Mouse (Mus musculus) myocyte (in vitro differentiated cells): ENCODE measurements around the gene Dync1h1. TPM values are rescaled to one million over a fixed set of nuclear protein-coding genes. Genes with fewer than 3 reads are reported as not detected.

Experiments
- H3K27me3 ChIP-seq: one replicate; pipeline ENCODE4 v1.6.1; 2011; ENCODE audit not compliant: control insufficient read depth, insufficient read depth, insufficient read length
- H3K36me3 ChIP-seq: one replicate; pipeline ENCODE4 v1.6.1; 2011; ENCODE audit not compliant: control insufficient read depth, insufficient read depth
- H3K4me2 ChIP-seq: one replicate; pipeline ENCODE4 v1.6.1; 2011; ENCODE audit warnings: low read depth, control low read depth
- H3K4me3 ChIP-seq: one replicate; pipeline ENCODE4 v1.5.1; 2011; ENCODE audit warnings: mild to moderate bottlenecking, control low read depth, moderate library complexity
- H3K79me2 ChIP-seq: one replicate; pipeline ENCODE4 v1.6.1; 2011; ENCODE audit not compliant: control insufficient read depth, insufficient read depth
- H3ac ChIP-seq: one replicate; pipeline ENCODE4 v1.6.1; 2011; ENCODE audit not compliant: control insufficient read depth, insufficient read length
- CEBPB ChIP-seq: IDR thresholded peaks from 2 replicates; pipeline ENCODE4 v1.6.1; 2011; ENCODE audit warnings: mild to moderate bottlenecking, moderate library complexity; ENCODE audit not compliant: poor library complexity, insufficient read depth, severe bottlenecking
- E2F4 ChIP-seq: IDR thresholded peaks from one replicate; pipeline ENCODE4 v1.6.1; 2011; ENCODE audit warnings: mild to moderate bottlenecking, control low read depth, moderate library complexity; ENCODE audit not compliant: insufficient read depth
- MAX ChIP-seq: IDR thresholded peaks from one replicate; pipeline ENCODE4 v1.6.1; 2011; ENCODE audit warnings: low read depth, mild to moderate bottlenecking, control low read depth
- MYOD1 ChIP-seq, 3 experiments: IDR thresholded peaks; one replicate each; pipeline ENCODE4 v1.6.1; 2011; ENCODE audit warnings: control low read depth in 2 of 3, low read depth in 2 of 3, mild to moderate bottlenecking in 2 of 3, moderate library complexity in 1 of 3; ENCODE audit not compliant: insufficient read length in 2 of 3, control insufficient read depth in 1 of 3
- MYOG ChIP-seq, 3 experiments: IDR thresholded peaks; one replicate each; pipeline ENCODE4 v1.6.1; 2011; ENCODE audit warnings: control low read depth in 2 of 3, low read depth in 2 of 3, mild to moderate bottlenecking in 2 of 3; ENCODE audit not compliant: insufficient read length in 2 of 3, control insufficient read depth in 1 of 3, insufficient read depth in 1 of 3
- POLR2A ChIP-seq: IDR thresholded peaks from one replicate; pipeline ENCODE4 v1.6.1; 2011; ENCODE audit warnings: low read depth, mild to moderate bottlenecking, control low read depth, moderate library complexity; ENCODE audit not compliant: insufficient read length
- POLR2AphosphoS2 ChIP-seq: IDR thresholded peaks from one replicate; pipeline ENCODE4 v1.6.1; 2011; ENCODE audit warnings: low read depth, control low read depth; ENCODE audit not compliant: insufficient read length
- REST ChIP-seq: IDR thresholded peaks from one replicate; pipeline ENCODE4 v1.6.1; 2011; ENCODE audit warnings: mild to moderate bottlenecking, control low read depth, moderate library complexity; ENCODE audit not compliant: insufficient read depth, insufficient read length
- SRF ChIP-seq: IDR thresholded peaks from one replicate; pipeline ENCODE4 v1.6.1; 2011; ENCODE audit warnings: low read depth; ENCODE audit not compliant: control insufficient read depth, insufficient read length
- TCF12 ChIP-seq: IDR thresholded peaks from one replicate; pipeline ENCODE4 v1.6.1; 2011; ENCODE audit warnings: mild to moderate bottlenecking, control low read depth; ENCODE audit not compliant: poor library complexity, insufficient read depth, severe bottlenecking
- TCF3 ChIP-seq: IDR thresholded peaks from one replicate; pipeline ENCODE4 v1.6.1; 2011; ENCODE audit warnings: low read depth, control low read depth; ENCODE audit not compliant: insufficient read length
- USF1 ChIP-seq: IDR thresholded peaks from one replicate; pipeline ENCODE4 v1.6.1; 2011; ENCODE audit warnings: low read depth, mild to moderate bottlenecking, control low read depth, moderate library complexity
- polyA plus RNA-seq: library from polyadenylated mRNA; unstranded; fragments of >200 nt; fragmentation: generic; extraction: Trizol; gene quantifications from one replicate; pipeline ENCODE4 v1.2.1, GENCODE M21; 2012; ENCODE audit warnings: missing spikeins

Dync1h1 gene
- polyA plus RNA-seq, 1 experiment: 128 TPM

DNA sequence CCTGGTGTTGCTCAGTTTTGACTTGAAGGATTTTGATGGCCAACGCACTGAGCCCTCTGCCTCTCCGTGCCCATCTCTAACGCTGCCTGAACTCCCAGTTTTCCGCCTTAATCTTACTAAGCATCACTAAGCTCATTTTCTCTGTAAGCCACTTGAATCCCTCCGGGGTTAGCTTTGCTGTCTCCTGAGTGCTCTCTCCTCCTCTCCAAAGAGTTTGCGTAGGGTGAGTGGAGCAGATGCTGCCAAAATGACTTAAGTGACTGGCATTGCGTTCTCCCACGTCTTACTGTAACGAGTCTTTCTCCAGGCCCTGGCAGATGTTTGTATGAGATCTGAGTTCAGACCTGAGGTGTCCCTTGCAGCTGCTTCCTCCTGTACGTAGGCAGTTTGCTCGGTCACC, 28.8 kb downstream of the Dync1h1 start:
- H3K4me2 ChIP-seq: no peak overlapping the region
- peaks cover 80% of the 10 kb centered on the region for H3K36me3 ChIP-seq
- no peak overlapping the region for H3ac ChIP-seq
- TF ChIP-seq CEBPB: no peak
- TF ChIP-seq SRF: no peak
- no peak for TF ChIP-seq MYOD1 (IDR thresholded peaks at IDR 0.05; ENCODE audit: control insufficient read depth in 1 of 3, insufficient read length in 2 of 3, low read depth in 2 of 3)
- no peak for TF ChIP-seq MYOG (IDR thresholded peaks at IDR 0.05; ENCODE audit: control insufficient read depth in 1 of 3, insufficient read depth in 1 of 3, insufficient read length in 2 of 3, low read depth in 2 of 3)
- TF ChIP-seq TCF3: no peak
- TF ChIP-seq TCF12: no peak
- TF ChIP-seq POLR2AphosphoS2: no peak
- TF ChIP-seq POLR2A: no peak
- TF ChIP-seq MAX: no peak
- no peak for TF ChIP-seq E2F4
- TF ChIP-seq REST: no peak
- no peak for TF ChIP-seq USF1
- H3K27me3 ChIP-seq: no peaks in the 10 kb centered on the region
- no peaks in the 10 kb centered on the region for H3K79me2 ChIP-seq
- H3K4me3 ChIP-seq: no peak overlapping the region

DNA sequence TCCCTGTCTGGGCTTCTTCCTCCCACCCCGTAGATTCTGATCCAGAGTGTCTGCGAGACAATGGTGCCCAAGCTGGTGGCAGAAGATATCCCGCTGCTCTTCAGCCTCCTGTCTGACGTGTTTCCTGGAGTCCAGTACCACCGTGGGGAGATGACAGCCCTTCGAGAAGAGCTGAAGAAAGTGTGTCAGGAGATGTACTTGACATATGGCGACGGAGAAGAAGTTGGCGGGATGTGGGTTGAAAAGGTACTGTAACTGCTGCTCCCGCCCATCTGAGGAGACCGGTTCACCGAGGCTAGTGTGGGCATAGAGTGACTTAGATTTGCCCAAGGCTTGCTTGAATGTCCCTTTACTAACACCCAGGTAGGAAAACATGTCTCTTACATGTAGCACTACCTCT, 35.0 kb downstream of the Dync1h1 start:
- Histone ChIP-seq H3K4me2 (no peak overlapping the region), H3K36me3 (peaks cover 52% of the 10 kb centered on the region), H3ac (no peak overlapping the region), H3K4me3 (no peak overlapping the region), H3K27me3 (no peaks in the 10 kb centered on the region), H3K79me2 (no peaks in the 10 kb centered on the region)
- TF ChIP-seq E2F4: no peak
- TF ChIP-seq USF1: no peak
- TF ChIP-seq MYOG (IDR thresholded peaks at IDR 0.05; ENCODE audit: control insufficient read depth in 1 of 3, insufficient read depth in 1 of 3, insufficient read length in 2 of 3, low read depth in 2 of 3): no peak
- no peak for TF ChIP-seq POLR2AphosphoS2
- no peak for TF ChIP-seq MYOD1 (IDR thresholded peaks at IDR 0.05; ENCODE audit: control insufficient read depth in 1 of 3, insufficient read length in 2 of 3, low read depth in 2 of 3)
- TF ChIP-seq TCF12: no peak
- TF ChIP-seq SRF: no peak
- no peak for TF ChIP-seq REST
- TF ChIP-seq TCF3: no peak

DNA sequence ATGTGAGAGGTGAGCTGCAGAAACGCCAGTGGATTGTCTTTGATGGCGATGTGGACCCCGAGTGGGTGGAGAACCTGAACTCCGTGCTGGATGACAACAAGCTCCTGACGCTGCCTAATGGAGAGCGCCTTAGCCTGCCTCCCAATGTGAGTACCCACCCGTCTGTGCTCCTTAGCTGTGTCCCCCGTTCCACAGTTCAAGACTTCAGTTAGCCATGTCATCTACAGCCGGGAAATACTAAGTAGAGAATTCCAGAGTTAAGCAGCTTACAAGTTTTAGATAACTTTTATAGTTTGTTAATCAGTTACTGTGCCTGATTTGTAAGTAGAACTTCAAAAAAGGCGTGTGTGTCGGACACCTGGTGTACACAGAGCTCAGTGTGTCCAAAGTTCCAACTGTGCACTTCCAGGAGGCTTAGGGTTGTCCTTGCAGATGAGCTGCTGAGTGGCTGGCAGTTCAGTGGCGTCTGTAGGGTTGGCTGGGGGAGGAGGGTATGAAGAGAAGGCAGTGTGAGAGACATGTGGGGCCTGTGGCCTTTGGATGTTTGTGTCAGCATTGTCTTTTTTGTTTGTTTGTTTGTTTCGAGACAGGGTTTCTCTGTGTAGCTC, 36.4 kb downstream of the Dync1h1 start:
- Histone ChIP-seq H3K27me3 (no peaks in the 10 kb centered on the region), H3K79me2 (no peaks in the 10 kb centered on the region), H3K36me3 (peaks cover 47% of the 10 kb centered on the region), H3K4me3 (no peak overlapping the region), H3K4me2 (no peak overlapping the region), H3ac (no peak overlapping the region)
- TF ChIP-seq REST: no peak
- no peak for TF ChIP-seq MAX

DNA sequence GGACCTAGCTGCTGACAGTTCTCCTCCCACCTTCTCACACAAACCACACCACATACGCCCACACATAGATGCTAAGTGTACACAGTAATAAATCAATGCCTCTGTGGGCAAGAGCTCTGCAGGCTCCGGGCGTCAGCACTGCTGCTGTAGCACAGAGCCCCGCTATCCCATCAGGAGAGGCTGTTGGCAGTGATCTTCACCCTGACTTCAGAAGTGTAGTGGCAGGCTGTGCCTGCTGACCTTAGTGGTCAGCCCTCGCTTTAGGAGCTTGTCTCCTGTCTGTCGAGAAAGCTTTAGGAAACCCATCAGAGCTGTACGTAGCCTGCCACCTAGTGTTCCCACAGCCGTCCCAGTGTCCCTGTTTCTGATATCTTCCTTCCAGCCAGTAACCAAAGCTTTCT, 49.0 kb downstream of the Dync1h1 start:
- Histone ChIP-seq H3K4me2 (no peak overlapping the region), H3K27me3 (no peaks in the 10 kb centered on the region), H3K79me2 (no peaks in the 10 kb centered on the region), H3K4me3 (no peak overlapping the region), H3ac (no peak overlapping the region), H3K36me3 (peaks cover 67% of the 10 kb centered on the region)
- TF ChIP-seq POLR2A: no peak
- TF ChIP-seq TCF12: no peak
- TF ChIP-seq USF1: no peak
- no peak for TF ChIP-seq SRF
- TF ChIP-seq MYOG (IDR thresholded peaks at IDR 0.05; ENCODE audit: control insufficient read depth in 1 of 3, insufficient read depth in 1 of 3, insufficient read length in 2 of 3, low read depth in 2 of 3): no peak
- TF ChIP-seq REST: no peak
- no peak for TF ChIP-seq MAX

DNA sequence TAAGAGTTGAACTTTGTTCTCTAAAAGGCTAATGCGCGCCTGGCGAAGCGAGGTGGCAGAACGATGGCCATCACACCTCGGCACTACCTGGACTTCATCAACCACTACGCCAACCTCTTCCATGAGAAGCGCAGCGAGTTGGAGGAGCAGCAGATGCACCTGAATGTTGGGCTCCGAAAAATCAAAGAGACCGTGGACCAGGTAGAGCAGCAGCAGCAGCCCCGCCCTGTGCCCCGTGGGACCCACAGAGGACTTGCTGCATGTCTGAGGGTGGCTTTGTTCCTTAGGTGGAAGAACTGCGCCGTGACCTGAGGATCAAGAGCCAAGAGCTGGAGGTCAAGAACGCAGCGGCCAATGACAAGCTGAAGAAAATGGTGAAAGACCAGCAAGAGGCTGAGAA, 50.2 kb downstream of the Dync1h1 start:
- peaks cover 72% of the 10 kb centered on the region for H3K36me3 ChIP-seq
- no peak overlapping the region for H3K4me3 ChIP-seq
- no peak overlapping the region for H3K4me2 ChIP-seq
- no peaks in the 10 kb centered on the region for H3K79me2 ChIP-seq
- no peak overlapping the region for H3ac ChIP-seq
- H3K27me3 ChIP-seq: no peaks in the 10 kb centered on the region
- no peak for TF ChIP-seq TCF12
- no peak for TF ChIP-seq USF1
- TF ChIP-seq TCF3: no peak
- no peak for TF ChIP-seq MAX
- TF ChIP-seq POLR2AphosphoS2: no peak
- TF ChIP-seq SRF: no peak
- TF ChIP-seq CEBPB: no peak
- no peak for TF ChIP-seq REST
- no peak for TF ChIP-seq MYOD1 (IDR thresholded peaks at IDR 0.05; ENCODE audit: control insufficient read depth in 1 of 3, insufficient read length in 2 of 3, low read depth in 2 of 3)
- no peak for TF ChIP-seq MYOG (IDR thresholded peaks at IDR 0.05; ENCODE audit: control insufficient read depth in 1 of 3, insufficient read depth in 1 of 3, insufficient read length in 2 of 3, low read depth in 2 of 3)
